9 mouse cellular contexts compared by ENCODE assay signal in the genomic region with DNA sequence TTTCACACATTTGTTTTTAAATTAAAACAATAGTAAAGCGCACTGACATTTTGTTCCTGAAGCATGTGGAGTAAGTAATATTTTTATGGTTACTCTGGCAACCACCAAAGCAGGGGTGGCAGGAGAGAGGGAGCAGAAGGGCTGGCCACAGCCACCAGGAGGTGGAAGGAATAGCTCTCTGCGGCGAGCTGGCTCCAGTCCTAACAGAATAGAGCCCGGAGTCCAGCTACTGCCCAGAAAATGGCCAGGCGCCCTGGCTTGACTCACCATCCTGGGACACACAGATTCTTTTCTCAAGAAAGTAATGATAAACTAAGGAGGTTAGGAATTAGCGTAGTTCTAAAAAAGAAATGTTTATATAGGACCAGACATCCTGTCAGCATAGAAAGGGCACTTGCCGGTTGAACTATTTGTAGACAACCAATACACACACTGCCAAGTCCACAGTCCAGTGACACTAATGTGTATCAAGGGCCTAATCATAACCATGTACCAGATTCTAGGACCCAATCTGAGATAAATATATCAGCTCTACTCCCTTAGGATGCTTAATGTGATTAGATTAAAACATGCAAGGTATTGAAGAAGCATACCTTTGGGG. TPM values are rescaled to one million over a fixed set of nuclear protein-coding genes. Genes with fewer than 3 reads are reported as not detected.
DNase-seq lines count a peak whose midpoint lies in the region; ATAC-seq and TF ChIP-seq lines count a peak whose summit lies in the region.
"Had no signal": no experiment of that assay in that cellular context is flagged by ENCODE, and none has a peak within 500 bp of the region (broad histone marks: within the 10 kb centered on the region; RNA-seq: fewer than 3 reads in every experiment).

No protein-coding gene starts in this region.

- H3K4me3 ChIP-seq in kidney, adult 2 months (ENCODE audit: insufficient read depth, low read depth, low read length), result no peak overlapping the region
- H3K4me3 ChIP-seq in kidney, embryonic 15.5 days (replicated peaks), result no peak overlapping the region
- no peak overlapping the region for H3K4me3 ChIP-seq in cerebellum, adult 2 months (replicated peaks; ENCODE audit: insufficient read depth, low read depth, low read length)
- H3K4me3 ChIP-seq in heart, embryonic 13.5 days, result no peak overlapping the region
- H3K4me3 ChIP-seq: liver, embryonic 15.5 days had no signal

- ATAC-seq in kidney, embryonic 15.5 days (replicated peaks; ENCODE audit: low FRiP score), result no peak
- no peak for ATAC-seq in heart, embryonic 13.5 days (ENCODE audit: extremely low read depth, insufficient number of reproducible peaks, low FRiP score, low TSS enrichment)

- TF ChIP-seq POLR2A in kidney, adult 2 months (IDR thresholded peaks at IDR 0.05; ENCODE audit: low read depth, low read length), result no peak
- TF ChIP-seq POLR2A in cerebellum, adult 2 months (IDR thresholded peaks at IDR 0.05; ENCODE audit: borderline replicate concordance, insufficient read depth, low read length), result no peak

- H3K27ac ChIP-seq in kidney, adult 2 months (ENCODE audit: insufficient read depth, low read depth, low read length), result no peak overlapping the region
- no peak overlapping the region for H3K27ac ChIP-seq in kidney, embryonic 15.5 days
- no peak overlapping the region for H3K27ac ChIP-seq in cerebellum, adult 2 months (ENCODE audit: insufficient read depth, low read length)
- peak overlapping the region; percentile 42 for H3K27ac ChIP-seq in heart, embryonic 13.5 days (replicated peaks)
- H3K27ac ChIP-seq: liver, embryonic 15.5 days had no signal

- no peak overlapping the region for H3K9ac ChIP-seq in kidney, embryonic 15.5 days
- H3K9ac ChIP-seq in heart, embryonic 13.5 days, result 0 out of 2 replicates have a peak overlapping the region, but pooled peaks have one; percentile 7
- H3K9ac ChIP-seq: liver, embryonic 15.5 days had no signal

- H3K9me3 ChIP-seq in kidney, embryonic 15.5 days (replicated peaks), result no peaks in the 10 kb centered on the region
- no peaks in the 10 kb centered on the region for H3K9me3 ChIP-seq in heart, embryonic 13.5 days
- H3K9me3 ChIP-seq: liver, embryonic 15.5 days had no signal

- no peaks in the 10 kb centered on the region for H3K27me3 ChIP-seq in kidney, adult 2 months (replicated peaks; ENCODE audit: control insufficient read depth, insufficient read depth, low read length)
- no peaks in the 10 kb centered on the region for H3K27me3 ChIP-seq in kidney, embryonic 15.5 days
- H3K27me3 ChIP-seq in cerebellum, adult 2 months (ENCODE audit: control insufficient read depth, insufficient read depth, low read length), result no peaks in the 10 kb centered on the region
- no peaks in the 10 kb centered on the region for H3K27me3 ChIP-seq in heart, embryonic 13.5 days (replicated peaks)
- H3K27me3 ChIP-seq: liver, embryonic 15.5 days had no signal

- H3K36me3 ChIP-seq in kidney, adult 2 months (ENCODE audit: control insufficient read depth, insufficient read depth, low read length), result no peaks in the 10 kb centered on the region
- no peaks in the 10 kb centered on the region for H3K36me3 ChIP-seq in kidney, embryonic 15.5 days
- H3K36me3 ChIP-seq in heart, embryonic 13.5 days, result no peaks in the 10 kb centered on the region
- H3K36me3 ChIP-seq: liver, embryonic 15.5 days had no signal

- TF ChIP-seq CTCF in kidney, adult 2 months (conservative IDR thresholded peaks at IDR 0.05; ENCODE audit: insufficient read depth, insufficient read length, low read depth, low read length), result no peak
- peak; percentile 13; the same call in 1 of the 2 replicates for TF ChIP-seq CTCF in cerebellum, adult 2 months (IDR thresholded peaks at IDR 0.05; ENCODE audit: borderline replicate concordance, insufficient read depth, low read depth, low read length)

- peak; percentile 72 for DNase-seq in kidney, adult 2 months
- DNase-seq in cerebellum, adult 2 months, result peak; percentile 88 to 95
- DNase-seq in lung, postnatal 10 days, result peak; percentile 75
- no peak for DNase-seq in adipocyte (ENCODE audit: low spot score)
- no peak for DNase-seq in frontal cortex, postnatal 14 days (ENCODE audit: low spot score in 2 of 2)
- DNase-seq in thymus, postnatal 36 days, result no peak

- no peak overlapping the region for H3K4me2 ChIP-seq in kidney, embryonic 15.5 days
- H3K4me2 ChIP-seq in heart, embryonic 13.5 days, result no peak overlapping the region
- H3K4me2 ChIP-seq: liver, embryonic 15.5 days had no signal

- H3K4me1 ChIP-seq in kidney, adult 2 months (ENCODE audit: control insufficient read depth, insufficient read depth, low read length), result no peaks in the 10 kb centered on the region
- H3K4me1 ChIP-seq in kidney, embryonic 15.5 days, result no peaks in the 10 kb centered on the region
- peaks cover 14% of the 10 kb centered on the region; the same call in 1 of the 2 replicates for H3K4me1 ChIP-seq in cerebellum, adult 2 months (ENCODE audit: control insufficient read depth, insufficient read depth, low read length)
- peaks cover 50% of the 10 kb centered on the region for H3K4me1 ChIP-seq in heart, embryonic 13.5 days
- H3K4me1 ChIP-seq: liver, embryonic 15.5 days had no signal

- WGBS in kidney, adult 2 months, result 52% methylated on average over 7 of the region's 7 CpGs
- WGBS in kidney, embryonic 15.5 days, result 84% methylated on average over 7 of the region's 7 CpGs
- WGBS in cerebellum, adult 2 months, result 5% methylated on average over 7 of the region's 7 CpGs
- WGBS in heart, embryonic 13.5 days, result 49% methylated on average over 7 of the region's 7 CpGs

RNA-seq across cellular contexts. Expression of gene Ryr2, which starts 18.3 kb away (rescaled TPM):
- polyA plus RNA-seq in kidney, adult 2 months (2012; rRNA removed), result 0.13 and 0.16 TPM in 2 replicates
- 0.15 and 0.42 TPM in 2 replicates for polyA plus RNA-seq in kidney, embryonic 15.5 days (2015; fragmentation: Nextera tagmentation; extraction: Ambion mirVana)
- 59.8 and 65.4 TPM in 2 replicates for polyA plus RNA-seq in cerebellum, adult 2 months (2012; rRNA removed)
- 20.9 and 22.5 TPM in 2 replicates for polyA plus RNA-seq in heart, embryonic 13.5 days (2015; fragmentation: Nextera tagmentation; extraction: Ambion mirVana)

Comparison
In these comparisons a context has a peak if more than half of its experiments do, and no peak if none do; other contexts are left out.
1. DNase-seq: peak in kidney, adult 2 months (single experiment), cerebellum, adult 2 months (2 of 2) and lung, postnatal 10 days (single experiment); none in adipocyte (single experiment), frontal cortex, postnatal 14 days (0 of 2) and thymus, postnatal 36 days (0 of 2).
2. RNA of gene Ryr2, which starts 18.3 kb away (polyA plus RNA-seq): 59.8 to 65.4 TPM in cerebellum, adult 2 months and 20.9 to 22.5 TPM in heart, embryonic 13.5 days; 0.15 to 0.42 TPM in kidney, embryonic 15.5 days and 0.13 to 0.16 TPM in kidney, adult 2 months; every median in the first group is over 10 times any median in the second.